Mouse (Mus musculus) megakaryocyte, embryonic 14.5 days (primary cell): ENCODE measurements at regions not wholly inside any gene's neighbourhood (a gene's known extent, or its start where the extent isn't known, plus 50 kb on each side); places are given as distances from the start of the nearest gene placed in this dataset.

Experiments
- H3K27me3 ChIP-seq: replicated peaks from 2 replicates; pipeline ENCODE3; 2012; ENCODE audit warnings: inconsistent platforms
- H3K36me3 ChIP-seq: replicated peaks from 2 replicates; pipeline ENCODE3; 2012; ENCODE audit warnings: low read length, inconsistent platforms, mixed read lengths
- H3K4me1 ChIP-seq: 2 replicates; pipeline ENCODE4 v1.6.1; 2012; ENCODE audit warnings: inconsistent platforms
- H3K4me3 ChIP-seq: replicated peaks from 2 replicates; pipeline ENCODE3; 2012; ENCODE audit warnings: moderate library complexity, mild to moderate bottlenecking, inconsistent platforms
- H3K9me3 ChIP-seq: 2 replicates; pipeline ENCODE4 v1.6.1; 2012; ENCODE audit warnings: inconsistent platforms
- FLI1 ChIP-seq: IDR thresholded peaks from 2 replicates; pipeline ENCODE4 v1.6.1; 2012; ENCODE audit warnings: low read length, inconsistent platforms, mixed read lengths
- GATA1 ChIP-seq: IDR thresholded peaks from 3 replicates; pipeline ENCODE4 v1.6.1; 2012; ENCODE audit warnings: mixed read lengths, low read length, inconsistent platforms, borderline replicate concordance

DNA sequence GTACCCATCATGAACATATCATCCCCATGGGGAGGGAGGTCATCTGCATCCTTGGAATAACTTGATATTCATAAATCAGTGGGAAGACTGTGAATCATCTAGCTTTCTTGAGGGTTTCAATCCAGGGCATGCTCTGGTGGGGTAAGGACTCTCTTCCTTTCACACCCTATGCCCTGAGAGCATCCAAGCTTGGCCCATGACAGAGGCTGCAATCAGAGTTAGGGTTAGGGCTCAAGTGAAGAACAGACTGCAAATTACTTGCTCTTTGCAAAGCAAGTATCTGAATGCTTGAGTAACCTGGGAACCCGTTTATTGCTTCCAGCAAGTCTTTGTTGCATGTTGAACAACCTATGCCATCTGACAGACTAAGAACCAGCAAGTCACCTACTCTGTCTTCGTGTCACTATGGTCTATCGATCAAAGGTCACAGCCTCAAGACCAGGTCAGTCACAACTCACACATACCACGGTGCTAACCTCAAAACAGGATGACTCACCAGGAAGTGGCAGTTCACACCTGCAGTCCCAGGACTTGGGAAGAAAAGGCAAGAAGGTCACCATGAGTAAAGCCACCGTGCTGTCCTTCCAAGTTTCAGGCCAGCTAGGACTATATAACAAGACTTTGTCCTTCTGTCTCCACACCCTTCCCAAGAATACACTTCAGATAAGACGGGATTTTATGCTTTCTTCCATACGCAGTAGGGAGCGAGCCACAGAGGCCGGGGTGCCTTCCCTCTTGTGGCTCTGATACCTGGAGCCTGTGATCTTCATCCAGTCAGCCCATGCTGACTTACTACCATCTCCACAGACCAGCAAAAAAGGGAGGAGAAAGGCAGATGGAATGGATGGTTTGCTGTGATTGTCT is 129.7 kb upstream of the Irf2bp2 start:
- H3K4me1 ChIP-seq: peaks cover 33% of the 10 kb centered on the region
- peaks cover 29% of the 10 kb centered on the region for H3K9me3 ChIP-seq
- peaks cover 26% of the 10 kb centered on the region for H3K27me3 ChIP-seq
- TF ChIP-seq FLI1: no peak
- no peak for TF ChIP-seq GATA1
- peaks cover 5% of the 10 kb centered on the region for H3K36me3 ChIP-seq
- no peak overlapping the region for H3K4me3 ChIP-seq

DNA sequence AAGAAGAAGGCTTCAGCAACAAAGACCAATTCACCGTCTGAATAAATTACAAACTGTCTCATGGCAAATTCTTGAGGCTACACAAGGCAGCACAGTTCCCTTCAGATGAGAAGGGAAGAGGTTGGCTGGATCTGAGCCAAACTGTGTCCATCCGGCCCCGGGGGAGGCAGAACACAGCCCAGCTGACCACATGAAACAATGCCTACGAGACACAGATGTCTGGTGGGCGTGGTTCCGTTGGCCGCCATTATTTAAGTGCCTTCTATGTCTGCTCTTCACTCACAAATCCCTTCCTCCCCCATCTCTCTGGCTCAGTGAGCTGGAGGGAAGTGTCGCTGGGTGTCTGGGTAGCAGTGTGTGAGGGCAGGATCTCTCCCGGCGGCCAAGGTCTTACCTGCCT is 127.8 kb upstream of the Irf2bp2 start:
- Histone ChIP-seq H3K36me3 (peaks cover 2% of the 10 kb centered on the region), H3K4me1 (peaks cover 31% of the 10 kb centered on the region), H3K27me3 (peaks cover 28% of the 10 kb centered on the region), H3K9me3 (peaks cover 12% of the 10 kb centered on the region), H3K4me3 (no peak overlapping the region)
- no peak for TF ChIP-seq GATA1
- no peak for TF ChIP-seq FLI1

DNA sequence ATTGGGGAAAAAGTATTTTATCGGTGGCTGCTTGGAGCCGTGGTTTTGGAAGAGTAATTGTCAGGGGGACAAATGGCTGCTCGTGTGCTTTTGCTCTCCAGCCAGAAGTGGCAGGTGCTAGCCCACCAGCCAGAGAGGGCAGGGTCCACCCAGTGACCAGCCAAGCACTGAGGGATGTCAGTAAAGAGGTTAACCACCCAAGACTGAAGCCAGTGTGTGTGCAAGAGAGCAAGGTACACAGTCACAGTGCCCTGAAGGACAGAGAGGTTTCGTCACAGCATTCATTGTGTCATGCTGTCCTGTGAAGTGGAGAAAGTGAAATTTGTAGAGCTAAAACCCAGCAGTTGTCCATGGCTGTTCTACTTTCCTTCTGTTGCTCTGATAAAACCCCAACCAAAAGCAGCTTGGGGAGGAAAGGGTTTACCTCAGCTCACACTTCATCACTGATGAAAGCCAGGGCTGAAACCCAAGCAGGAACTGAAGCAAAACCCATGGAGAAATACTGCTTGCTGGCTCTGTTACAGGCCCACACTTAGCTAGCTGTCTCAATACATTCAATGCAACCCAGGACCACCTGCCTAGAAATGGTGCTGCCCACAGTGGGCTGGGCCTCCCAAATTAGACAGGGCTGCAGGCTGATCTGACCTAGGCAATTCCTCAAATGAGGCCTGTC is 126.8 kb upstream of the Irf2bp2 start:
- peak overlapping the region; percentile 72 for H3K4me3 ChIP-seq
- H3K4me1 ChIP-seq: peaks cover 31% of the 10 kb centered on the region
- peaks cover 30% of the 10 kb centered on the region for H3K27me3 ChIP-seq
- peaks cover 6% of the 10 kb centered on the region for H3K9me3 ChIP-seq
- no peak for TF ChIP-seq FLI1
- no peak for TF ChIP-seq GATA1
- no peaks in the 10 kb centered on the region for H3K36me3 ChIP-seq

DNA sequence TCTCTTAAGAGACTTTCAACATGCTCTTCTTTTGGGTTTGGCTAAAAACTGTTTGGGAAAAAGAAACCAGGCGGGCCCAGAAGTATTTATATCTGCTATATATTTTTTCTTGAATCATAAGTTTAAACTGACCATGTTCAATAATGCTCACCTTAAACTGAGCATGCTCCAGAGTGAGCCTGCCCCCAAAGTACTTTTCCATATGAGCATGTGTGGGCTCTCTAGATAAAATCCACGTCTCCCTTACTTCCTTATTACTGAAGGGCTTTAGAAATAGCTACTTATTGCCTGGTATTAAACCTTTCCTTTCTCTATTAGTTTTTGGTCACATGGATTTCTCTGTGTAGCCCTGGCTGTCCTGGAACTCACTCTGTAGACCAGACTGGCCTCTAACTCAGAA is 126.0 kb upstream of the Irf2bp2 start:
- Histone ChIP-seq H3K27me3 (peaks cover 28% of the 10 kb centered on the region), H3K36me3 (no peaks in the 10 kb centered on the region), H3K9me3 (no peaks in the 10 kb centered on the region), H3K4me3 (no peak overlapping the region), H3K4me1 (peaks cover 31% of the 10 kb centered on the region)
- TF ChIP-seq FLI1 (no peak), GATA1 (no peak)

DNA sequence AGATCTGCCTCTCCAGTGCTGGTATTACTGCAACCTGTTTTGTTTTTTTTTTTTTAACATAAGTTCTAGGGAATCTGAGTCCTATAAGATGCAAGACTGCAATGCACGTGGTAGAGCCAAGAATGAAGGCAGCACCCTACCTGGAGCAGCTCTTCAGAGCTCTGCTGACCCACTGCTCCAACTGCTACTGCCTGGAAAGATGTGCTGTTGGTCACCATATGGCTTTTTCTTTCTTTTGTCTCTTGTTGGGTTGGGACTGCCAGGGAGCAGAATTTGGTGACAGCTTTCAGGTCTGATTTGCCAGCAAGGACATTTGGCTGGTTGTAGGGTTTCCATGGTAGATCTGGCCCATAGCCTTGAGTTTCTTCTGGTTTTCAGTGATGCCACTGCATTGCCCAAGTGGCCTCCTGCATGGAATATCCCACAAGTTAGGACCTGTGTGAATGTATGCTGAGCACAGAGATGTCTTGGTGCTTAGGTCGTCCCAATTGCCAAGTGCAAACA is 123.9 kb upstream of the Irf2bp2 start:
- Histone ChIP-seq H3K27me3 (peaks cover 17% of the 10 kb centered on the region), H3K36me3 (no peaks in the 10 kb centered on the region), H3K9me3 (no peaks in the 10 kb centered on the region; the same call in 1 of the 2 replicates), H3K4me3 (no peak overlapping the region), H3K4me1 (peaks cover 32% of the 10 kb centered on the region)
- TF ChIP-seq GATA1 (no peak), FLI1 (no peak)

DNA sequence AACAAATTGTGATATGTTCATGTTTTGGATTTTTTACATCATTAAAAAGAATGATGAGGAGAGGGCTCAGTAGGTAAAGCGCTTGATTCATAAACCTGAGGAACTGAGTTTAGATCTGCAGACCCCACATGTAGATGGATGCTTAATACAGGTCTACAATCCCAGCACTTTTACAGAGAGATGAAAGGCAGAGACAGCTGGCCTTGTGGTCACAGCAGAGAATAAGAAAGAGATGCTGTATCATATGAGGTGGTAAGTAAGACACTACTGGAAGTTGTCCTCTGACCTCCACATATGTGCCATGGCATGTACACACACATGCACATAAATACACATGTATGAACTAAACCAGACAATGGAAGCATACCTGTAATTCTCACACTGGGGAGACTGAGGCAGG is 121.9 kb upstream of the Irf2bp2 start:
- Histone ChIP-seq H3K4me3 (no peak overlapping the region), H3K27me3 (peaks cover 23% of the 10 kb centered on the region), H3K4me1 (peaks cover 26% of the 10 kb centered on the region), H3K9me3 (no peaks in the 10 kb centered on the region; the same call in 1 of the 2 replicates), H3K36me3 (no peaks in the 10 kb centered on the region)
- no peak for TF ChIP-seq GATA1
- no peak for TF ChIP-seq FLI1

DNA sequence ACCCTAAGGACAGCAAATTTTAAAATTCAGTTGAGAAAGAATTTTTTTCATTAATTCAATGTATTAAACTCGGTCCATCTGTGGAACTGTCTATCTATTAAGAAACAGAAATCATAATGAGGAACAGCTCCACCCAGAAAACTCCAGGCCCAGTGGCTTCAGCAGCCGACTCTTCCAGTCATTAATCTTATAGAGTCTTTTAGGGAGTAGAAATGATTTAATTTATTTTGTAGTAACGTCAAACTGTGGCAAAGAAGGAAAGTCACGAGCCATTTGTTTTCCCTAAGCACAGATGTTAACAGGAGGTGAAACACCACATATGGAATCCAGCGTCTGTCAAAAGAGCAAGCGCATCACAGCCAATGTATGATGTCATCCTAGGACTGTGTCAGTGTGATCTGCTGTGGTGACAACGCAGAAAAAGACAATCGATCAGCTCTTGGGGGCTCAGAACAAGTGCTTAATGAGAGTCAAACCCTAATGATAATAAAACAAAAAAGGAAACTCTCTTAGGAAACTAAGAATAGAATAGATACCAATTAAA is 119.9 kb upstream of the Irf2bp2 start:
- no peak overlapping the region for H3K4me3 ChIP-seq
- no peak for TF ChIP-seq FLI1
- TF ChIP-seq GATA1: no peak
- H3K36me3 ChIP-seq: no peaks in the 10 kb centered on the region
- H3K9me3 ChIP-seq: no peaks in the 10 kb centered on the region; the same call in 1 of the 2 replicates
- peaks cover 30% of the 10 kb centered on the region for H3K4me1 ChIP-seq
- H3K27me3 ChIP-seq: peaks cover 26% of the 10 kb centered on the region

DNA sequence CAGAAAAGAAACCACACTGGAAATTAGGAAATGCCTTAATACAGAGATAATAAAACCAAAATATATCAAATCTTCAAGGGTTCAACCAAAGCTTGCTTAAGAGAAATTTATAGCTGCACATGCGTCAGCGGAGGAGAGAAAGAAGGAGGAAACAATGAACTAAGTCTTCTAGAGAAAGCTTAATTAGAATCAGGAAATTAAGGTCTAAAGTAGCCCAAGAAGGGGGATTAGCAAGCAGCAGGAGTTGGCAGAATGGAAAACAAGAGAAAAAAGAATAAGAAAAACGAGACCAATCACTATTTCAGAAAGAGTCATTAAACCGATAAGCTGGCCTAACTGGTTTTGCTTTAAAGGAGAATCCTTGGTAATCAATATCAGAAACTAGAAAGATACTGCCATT is 119.4 kb upstream of the Irf2bp2 start:
- Histone ChIP-seq H3K9me3 (no peaks in the 10 kb centered on the region; the same call in 1 of the 2 replicates), H3K36me3 (no peaks in the 10 kb centered on the region), H3K4me3 (no peak overlapping the region), H3K4me1 (peaks cover 32% of the 10 kb centered on the region), H3K27me3 (peaks cover 27% of the 10 kb centered on the region)
- no peak for TF ChIP-seq GATA1
- TF ChIP-seq FLI1: no peak

DNA sequence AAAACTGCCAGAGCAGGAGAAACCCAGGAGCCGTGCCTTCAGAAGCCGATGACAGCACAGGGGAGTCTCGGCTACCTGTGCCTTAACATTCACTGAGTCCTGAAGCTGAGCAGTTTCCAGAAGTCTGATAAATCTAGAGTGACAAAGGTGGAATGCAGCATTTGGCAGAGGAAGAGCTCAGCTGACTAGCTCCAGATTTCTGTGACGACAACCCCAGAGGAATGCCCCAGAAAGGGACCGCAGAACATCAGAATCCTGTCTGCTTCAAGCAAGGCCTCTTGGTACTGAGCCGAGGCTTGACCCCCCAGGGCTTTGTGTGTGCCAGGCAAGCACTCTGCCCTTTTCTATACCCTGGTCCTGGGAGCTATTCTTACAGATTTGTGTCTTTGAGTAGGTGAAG is 119.0 kb upstream of the Irf2bp2 start:
- Histone ChIP-seq H3K36me3 (no peaks in the 10 kb centered on the region), H3K4me3 (no peak overlapping the region), H3K9me3 (no peaks in the 10 kb centered on the region; the same call in 1 of the 2 replicates), H3K4me1 (peaks cover 33% of the 10 kb centered on the region), H3K27me3 (peaks cover 24% of the 10 kb centered on the region)
- TF ChIP-seq FLI1: no peak
- no peak for TF ChIP-seq GATA1

DNA sequence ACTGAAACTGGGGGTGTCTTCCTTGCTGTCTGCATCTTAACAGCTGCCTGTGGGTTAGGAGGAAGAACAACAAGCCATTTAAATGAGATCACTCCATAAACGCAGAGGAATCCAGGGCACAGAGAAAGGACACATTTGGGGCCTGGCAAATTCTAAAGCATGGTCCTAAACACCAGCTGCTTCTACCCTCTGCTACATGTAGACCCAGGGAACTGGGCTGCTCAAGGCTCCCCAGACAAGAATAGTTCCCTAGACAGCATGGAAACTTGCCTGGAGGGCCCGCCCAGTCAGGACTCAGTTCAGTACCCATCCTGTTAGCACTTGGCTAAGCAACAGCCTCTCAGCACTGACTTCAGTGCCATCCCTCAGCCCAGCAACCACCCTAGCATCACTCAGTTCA is 115.2 kb upstream of the Irf2bp2 start:
- H3K27me3 ChIP-seq: peaks cover 16% of the 10 kb centered on the region
- no peak overlapping the region for H3K4me3 ChIP-seq
- TF ChIP-seq FLI1 (no peak), GATA1 (no peak)
- H3K4me1 ChIP-seq: peaks cover 62% of the 10 kb centered on the region
- H3K9me3 ChIP-seq: no peaks in the 10 kb centered on the region
- H3K36me3 ChIP-seq: no peaks in the 10 kb centered on the region
